Mouse (Mus musculus): Measurements from ENCODE around the gene Myo15b. TPM values are rescaled to one million over a fixed set of nuclear protein-coding genes. Genes with fewer than 3 reads are reported as not detected.

Gene Myo15b
- polyA plus RNA-seq, 1 experiment from 2014 or later, result 0.18 TPM

GRCm38 (mm10) chr11:115821001-115821400 is 37.2 kb upstream of the Myo15b start:
- 84% methylated on average over 4 of the region's 4 CpGs for WGBS
- H3K27ac ChIP-seq, result no peak overlapping the region
- H3K9me3 ChIP-seq (replicated peaks), result no peaks in the 10 kb centered on the region
- H3K36me3 ChIP-seq, result peaks cover 67% of the 10 kb centered on the region
- H3K4me3 ChIP-seq, result no peak overlapping the region
- H3K4me1 ChIP-seq, result peaks cover 20% of the 10 kb centered on the region
- H3K27me3 ChIP-seq (ENCODE audit: low read depth, poor library complexity, severe bottlenecking), result peaks cover 28% of the 10 kb centered on the region
- DNase-seq (ENCODE audit: low spot score), result no peak

- peak; percentile 90 for DNase-seq (ENCODE audit: low spot score)
- H3K27me3 ChIP-seq (ENCODE audit: low read depth, poor library complexity, severe bottlenecking), result peaks cover 44% of the 10 kb centered on the region
- peak within 1 kb of the TSS; percentile 82 for H3K27ac ChIP-seq
- H3K36me3 ChIP-seq, result peaks cover 39% of the 10 kb centered on the region
- H3K4me3 ChIP-seq, result peak within 1 kb of the TSS; percentile 80
- under 1% methylated on average over 87 of the region's 87 CpGs for WGBS
- peaks cover 32% of the 10 kb centered on the region for H3K4me1 ChIP-seq
- no peaks in the 10 kb centered on the region for H3K9me3 ChIP-seq (replicated peaks)
These were observed 34.1 kb upstream of the Myo15b start, which contains the start of gene Llgl2 for GRCm38 (mm10) chr11:115823774-115824740. Gene Llgl2 (plus strand): TSS chr11:115824049.

DNA sequence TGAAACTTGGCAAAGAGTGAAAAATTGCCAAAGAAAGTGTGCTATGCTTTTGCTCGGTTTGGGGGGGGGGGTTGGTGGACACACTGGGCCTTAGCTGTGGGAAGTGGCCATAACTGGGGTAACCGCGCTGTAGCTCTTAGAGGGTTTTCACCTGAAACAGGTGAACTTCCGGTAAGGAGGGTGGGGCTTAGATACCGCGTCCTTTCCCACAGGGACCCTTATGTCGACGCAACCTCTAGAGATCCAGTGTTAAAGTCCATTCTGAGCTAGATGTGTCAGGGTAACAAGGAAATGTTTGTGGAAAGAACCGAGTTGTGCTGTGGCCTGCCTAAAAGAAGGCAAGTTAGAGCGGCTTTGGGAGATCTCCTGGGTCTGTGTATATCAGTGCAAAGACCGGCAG is 33.4 kb upstream of the Myo15b start:
- DNase-seq (ENCODE audit: low spot score), result no peak
- peaks cover 39% of the 10 kb centered on the region for H3K4me1 ChIP-seq
- H3K27me3 ChIP-seq (ENCODE audit: low read depth, poor library complexity, severe bottlenecking), result peaks cover 44% of the 10 kb centered on the region
- WGBS, result 19% methylated on average over 11 of the region's 11 CpGs
- H3K9me3 ChIP-seq (replicated peaks), result no peaks in the 10 kb centered on the region
- H3K27ac ChIP-seq, result peak overlapping the region; percentile 82; the same call in 1 of the 2 replicates
- H3K36me3 ChIP-seq, result peaks cover 32% of the 10 kb centered on the region
- peak overlapping the region; percentile 80 for H3K4me3 ChIP-seq

DNA sequence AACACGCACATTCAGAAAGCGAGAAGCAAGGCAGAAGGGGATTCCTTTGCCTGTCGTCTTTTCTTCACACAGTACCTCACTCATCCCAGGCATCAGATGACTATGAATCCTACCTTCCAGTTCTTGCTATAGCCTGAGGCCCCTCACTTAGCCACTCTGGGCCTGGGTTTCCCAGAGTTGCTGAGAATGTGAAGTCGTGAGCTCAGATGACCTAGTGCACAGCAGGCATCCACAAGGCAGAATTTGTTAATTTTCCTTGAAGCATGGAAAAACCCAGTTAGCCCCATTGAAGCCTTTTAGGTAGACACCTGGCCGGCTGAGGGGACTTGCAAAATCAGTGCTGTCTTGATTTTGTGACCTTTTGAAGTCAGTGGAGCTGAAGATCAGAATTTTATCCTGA is 31.7 kb upstream of the Myo15b start:
- no peak overlapping the region for H3K4me3 ChIP-seq
- peaks cover 15% of the 10 kb centered on the region for H3K36me3 ChIP-seq
- peaks cover 56% of the 10 kb centered on the region for H3K4me1 ChIP-seq
- no peak overlapping the region for H3K27ac ChIP-seq
- no peak for DNase-seq (ENCODE audit: low spot score)
- H3K9me3 ChIP-seq (replicated peaks), result no peaks in the 10 kb centered on the region
- 53% methylated on average over 5 of the region's 5 CpGs for WGBS
- H3K27me3 ChIP-seq (ENCODE audit: low read depth, poor library complexity, severe bottlenecking), result peaks cover 44% of the 10 kb centered on the region

- 90% methylated on average over 6 of the region's 6 CpGs for WGBS
- DNase-seq (ENCODE audit: low spot score), result no peak
- Histone ChIP-seq H3K27ac (no peak overlapping the region), H3K27me3 (ENCODE audit: low read depth, poor library complexity, severe bottlenecking) (peaks cover 40% of the 10 kb centered on the region), H3K4me1 (peaks cover 67% of the 10 kb centered on the region), H3K9me3 (replicated peaks) (no peaks in the 10 kb centered on the region), H3K4me3 (0 out of 2 replicates have a peak overlapping the region, but pooled peaks have one; percentile 8), H3K36me3 (peaks cover 4% of the 10 kb centered on the region)
These were observed 30.6 kb upstream of the Myo15b start for GRCm38 (mm10) chr11:115827624-115828023.

- DNase-seq (ENCODE audit: low spot score), result no peak
- Histone ChIP-seq H3K27me3 (ENCODE audit: low read depth, poor library complexity, severe bottlenecking) (peaks cover 36% of the 10 kb centered on the region), H3K4me3 (no peak overlapping the region), H3K4me1 (peaks cover 73% of the 10 kb centered on the region), H3K36me3 (no peaks in the 10 kb centered on the region), H3K27ac (peak overlapping the region; percentile 51), H3K9me3 (replicated peaks) (no peaks in the 10 kb centered on the region)
- WGBS, result 50% methylated on average over 4 of the region's 4 CpGs
These were observed 29.2 kb upstream of the Myo15b start for GRCm38 (mm10) chr11:115829036-115829435.

- no peaks in the 10 kb centered on the region for H3K9me3 ChIP-seq (replicated peaks)
- peak; percentile 57 for DNase-seq (ENCODE audit: low spot score)
- WGBS, result 9% methylated on average over 25 of the region's 25 CpGs
- no peaks in the 10 kb centered on the region for H3K36me3 ChIP-seq
- H3K4me3 ChIP-seq, result peak overlapping the region; percentile 42; the same call in 1 of the 2 replicates
- peaks cover 19% of the 10 kb centered on the region for H3K27me3 ChIP-seq (ENCODE audit: low read depth, poor library complexity, severe bottlenecking)
- peaks cover 80% of the 10 kb centered on the region for H3K4me1 ChIP-seq
- H3K27ac ChIP-seq, result peak overlapping the region; percentile 91
These were observed 27.5 kb upstream of the Myo15b start for GRCm38 (mm10) chr11:115830550-115831325.

DNA sequence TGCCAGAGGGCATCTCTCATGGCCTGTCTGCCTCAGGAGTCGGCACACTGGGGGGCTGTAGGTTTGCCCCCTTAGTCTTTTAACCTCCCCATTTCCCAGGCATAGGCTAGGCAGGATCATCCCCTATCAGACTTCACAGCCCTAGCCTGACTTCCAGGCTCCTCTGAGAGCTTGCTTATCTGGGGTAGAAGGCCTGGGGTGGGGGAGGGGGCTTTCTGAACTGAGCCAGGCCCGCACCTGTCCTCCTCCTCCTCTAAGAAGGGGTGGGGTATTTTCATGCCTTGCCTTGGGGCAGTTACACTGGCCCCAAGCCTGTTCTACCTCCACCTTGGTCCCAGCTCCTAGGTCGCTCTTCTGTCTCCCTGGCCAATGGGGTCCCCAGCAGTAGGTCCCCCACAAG is 26.7 kb upstream of the Myo15b start:
- Histone ChIP-seq H3K27me3 (ENCODE audit: low read depth, poor library complexity, severe bottlenecking) (peaks cover 11% of the 10 kb centered on the region), H3K36me3 (no peaks in the 10 kb centered on the region), H3K27ac (peak overlapping the region; percentile 91), H3K4me1 (peaks cover 84% of the 10 kb centered on the region), H3K9me3 (replicated peaks) (no peaks in the 10 kb centered on the region), H3K4me3 (peak overlapping the region; percentile 42)
- no peak for DNase-seq (ENCODE audit: low spot score)
- WGBS, result 26% methylated on average over 3 of the region's 3 CpGs

- H3K27me3 ChIP-seq (ENCODE audit: low read depth, poor library complexity, severe bottlenecking), result peaks cover 6% of the 10 kb centered on the region; the same call in 1 of the 2 replicates
- WGBS, result 39% methylated on average over 6 of the region's 6 CpGs
These were observed 26.1 kb upstream of the Myo15b start for GRCm38 (mm10) chr11:115832064-115832463.

DNA sequence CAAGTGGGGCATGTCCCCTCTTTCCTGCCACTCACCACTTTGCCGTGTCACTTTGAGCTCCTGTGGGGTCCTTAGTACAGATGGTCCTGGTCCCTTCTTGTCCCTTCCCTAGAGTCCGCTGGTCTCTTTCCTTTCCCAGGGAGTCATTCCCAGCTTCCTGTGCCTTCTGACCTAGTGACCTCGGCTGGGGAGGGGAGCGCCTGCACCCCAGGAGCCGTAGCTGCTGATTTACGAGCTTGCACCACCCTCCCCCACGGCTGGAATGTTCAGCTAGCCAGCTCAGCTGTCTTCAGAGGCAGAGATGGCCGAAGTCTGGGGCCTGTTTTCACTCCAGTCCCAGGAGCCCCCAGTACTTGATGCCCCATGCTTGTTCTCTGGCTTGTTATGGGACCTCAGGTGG is 25.7 kb upstream of the Myo15b start:
- H3K4me3 ChIP-seq, result peak overlapping the region; percentile 42
- peaks cover 3% of the 10 kb centered on the region; the same call in 1 of the 2 replicates for H3K27me3 ChIP-seq (ENCODE audit: low read depth, poor library complexity, severe bottlenecking)
- H3K36me3 ChIP-seq, result no peaks in the 10 kb centered on the region
- DNase-seq (ENCODE audit: low spot score), result peak; percentile 76
- H3K4me1 ChIP-seq, result peaks cover 83% of the 10 kb centered on the region
- peak overlapping the region; percentile 91 for H3K27ac ChIP-seq
- H3K9me3 ChIP-seq (replicated peaks), result no peaks in the 10 kb centered on the region
- under 1% methylated on average over 8 of the region's 8 CpGs for WGBS

More at GRCm38 (mm10) chr11:115832064-115832463, 26.1 kb upstream of the Myo15b start:
- DNase-seq (ENCODE audit: low spot score), result no peak
- peaks cover 85% of the 10 kb centered on the region for H3K4me1 ChIP-seq
- peak overlapping the region; percentile 91 for H3K27ac ChIP-seq
- H3K36me3 ChIP-seq, result no peaks in the 10 kb centered on the region
- peak overlapping the region; percentile 42 for H3K4me3 ChIP-seq
- H3K9me3 ChIP-seq (replicated peaks), result no peaks in the 10 kb centered on the region

- peak; percentile 55 for DNase-seq (ENCODE audit: low spot score)
- H3K9me3 ChIP-seq (replicated peaks), result no peaks in the 10 kb centered on the region
- peak overlapping the region; percentile 42 for H3K4me3 ChIP-seq
- peaks cover 2% of the 10 kb centered on the region; the same call in 1 of the 2 replicates for H3K27me3 ChIP-seq (ENCODE audit: low read depth, poor library complexity, severe bottlenecking)
- no peaks in the 10 kb centered on the region for H3K36me3 ChIP-seq
- peaks cover 83% of the 10 kb centered on the region for H3K4me1 ChIP-seq
- 6% methylated on average over 8 of the region's 8 CpGs for WGBS
- H3K27ac ChIP-seq, result peak overlapping the region; percentile 91
These were observed 25.1 kb upstream of the Myo15b start for GRCm38 (mm10) chr11:115833021-115833513.

DNA sequence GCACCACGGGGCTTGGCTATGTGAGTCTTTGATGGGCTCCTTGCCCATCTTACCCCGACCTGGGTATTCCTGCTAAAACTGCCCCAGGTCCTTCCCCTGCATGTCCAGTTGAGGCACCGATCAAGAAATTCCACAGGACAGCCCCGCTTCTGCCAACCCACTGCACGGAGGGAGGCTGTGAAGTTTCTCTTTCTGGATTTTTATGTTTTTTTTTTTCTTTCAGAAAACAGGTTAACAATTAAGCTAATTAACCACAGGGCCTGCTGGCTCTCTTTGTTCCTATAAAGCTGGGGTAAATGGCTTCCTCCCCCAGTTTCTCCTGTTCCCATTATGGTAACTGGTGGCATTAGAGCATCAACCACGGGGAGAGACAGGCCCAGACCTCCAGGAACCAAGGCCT is 24.2 kb upstream of the Myo15b start:
- H3K36me3 ChIP-seq, result no peaks in the 10 kb centered on the region
- H3K27ac ChIP-seq, result peak overlapping the region; percentile 91
- peaks cover 2% of the 10 kb centered on the region; the same call in 1 of the 2 replicates for H3K27me3 ChIP-seq (ENCODE audit: low read depth, poor library complexity, severe bottlenecking)
- no peak overlapping the region for H3K4me3 ChIP-seq
- H3K4me1 ChIP-seq, result peaks cover 84% of the 10 kb centered on the region
- WGBS, result 63% methylated on average over 6 of the region's 6 CpGs
- H3K9me3 ChIP-seq (replicated peaks), result no peaks in the 10 kb centered on the region
- DNase-seq (ENCODE audit: low spot score), result no peak

Data from limb, embryonic 10.5 days (tissue).